Mouse (Mus musculus): Measurements from ENCODE around the gene Gal3st4.

Gene Gal3st4

GRCm38 (mm10) chr5:138272409-138272923 is at the start of gene Gal3st4:
Gene Gal3st4 (minus strand): TSS chr5:138272840.
- peak; percentile 58 for DNase-seq (ENCODE audit: low read depth, low spot score)

GRCm38 (mm10) chr5:138312795-138313194 is 40.2 kb upstream of the Gal3st4 start:
- DNase-seq (ENCODE audit: low read depth, low spot score): no peak

GRCm38 (mm10) chr5:138299613-138300012 is 27.0 kb upstream of the Gal3st4 start:
- DNase-seq (ENCODE audit: low read depth, low spot score): no peak

GRCm38 (mm10) chr5:138294158-138294557 is 21.5 kb upstream of the Gal3st4 start:
- DNase-seq (ENCODE audit: low read depth, low spot score): no peak

GRCm38 (mm10) chr5:138291638-138292037 is 19.0 kb upstream of the Gal3st4 start:
- DNase-seq (ENCODE audit: low read depth, low spot score): no peak

GRCm38 (mm10) chr5:138287861-138288260 is 15.2 kb upstream of the Gal3st4 start:
- peak; percentile 76 for DNase-seq (ENCODE audit: low read depth, low spot score)

- peak; percentile 49 for DNase-seq (ENCODE audit: low read depth, low spot score)
Observed at GRCm38 (mm10) chr5:138283540-138283939, 10.9 kb upstream of the Gal3st4 start.

- DNase-seq (ENCODE audit: low read depth, low spot score): no peak
Observed at GRCm38 (mm10) chr5:138281798-138282197, 9.2 kb upstream of the Gal3st4 start.

GRCm38 (mm10) chr5:138280829-138281228 is 8.2 kb upstream of the Gal3st4 start:
- peak; percentile 34 for DNase-seq (ENCODE audit: low read depth, low spot score)

- DNase-seq (ENCODE audit: low read depth, low spot score): no peak
Observed at GRCm38 (mm10) chr5:138280425-138280768, 7.8 kb upstream of the Gal3st4 start.

GRCm38 (mm10) chr5:138279585-138280424 is 7.2 kb upstream of the Gal3st4 start, which contains the start of the genes Gm43720, Gpc2 and Stag3:
Gene Gm43720 (minus strand): TSS chr5:138279958.
Gene Gpc2 (minus strand): TSS chr5:138280005.
Gene Stag3 (plus strand): TSS chr5:138280240.
- peak; percentile 100 for DNase-seq (ENCODE audit: low read depth, low spot score)

GRCm38 (mm10) chr5:138277994-138278393 is 5.4 kb upstream of the Gal3st4 start:
- no peak for DNase-seq (ENCODE audit: low read depth, low spot score)

GRCm38 (mm10) chr5:138275216-138276050 is 2.8 kb upstream of the Gal3st4 start:
- peak; percentile 61 for DNase-seq (ENCODE audit: low read depth, low spot score)

GRCm38 (mm10) chr5:138274186-138274585 is 1.5 kb upstream of the Gal3st4 start:
- DNase-seq (ENCODE audit: low read depth, low spot score): no peak

GRCm38 (mm10) chr5:138271232-138271631 is 1.4 kb downstream of the Gal3st4 start:
- DNase-seq (ENCODE audit: low read depth, low spot score): no peak

- no peak for DNase-seq (ENCODE audit: low read depth, low spot score)
Observed at GRCm38 (mm10) chr5:138268980-138269379, 3.7 kb downstream of the Gal3st4 start.

- no peak for DNase-seq (ENCODE audit: low read depth, low spot score)
Observed at GRCm38 (mm10) chr5:138267114-138267513, 5.5 kb downstream of the Gal3st4 start.

- DNase-seq (ENCODE audit: low read depth, low spot score): no peak
Observed at GRCm38 (mm10) chr5:138265712-138266111, 6.9 kb downstream of the Gal3st4 start.

GRCm38 (mm10) chr5:138264207-138264578 is 8.4 kb downstream of the Gal3st4 start:
- DNase-seq (ENCODE audit: low read depth, low spot score): no peak

GRCm38 (mm10) chr5:138263260-138264206 is 9.1 kb downstream of the Gal3st4 start, which contains the start of gene BC037034:
Gene BC037034 (minus strand): TSS chr5:138264033.
- DNase-seq (ENCODE audit: low read depth, low spot score): peak; percentile 95

All from ZHBTc4 (cell line).